Mouse (Mus musculus) ES-E14 (cell line): ENCODE data around the gene Uba1y. TPM values are rescaled to one million over a fixed set of nuclear protein-coding genes. Genes with fewer than 3 reads are reported as not detected.

Experiments used
- DNase-seq: peaks from one replicate; pipeline ENCODE4 v3.0.0-alpha.2; 2013; ENCODE audit warnings: low read depth, low spot score
- H3K27ac ChIP-seq: 2 replicates; pipeline ENCODE4 v1.5.1; 2012; ENCODE audit warnings: low read depth, mild to moderate bottlenecking, low read length, moderate library complexity, mixed read lengths; ENCODE audit not compliant: poor library complexity, insufficient read depth, severe bottlenecking
- H3K36me3 ChIP-seq: 2 replicates; pipeline ENCODE4 v1.6.1; 2012; ENCODE audit warnings: mild to moderate bottlenecking, low read length, moderate library complexity, mixed read lengths; ENCODE audit not compliant: control insufficient read depth, poor library complexity, insufficient read depth, severe bottlenecking
- H3K4me1 ChIP-seq, 2 experiments: fragments of 150-350 bp in 1 of 2; sonication (generic) in 1 of 2; 2 replicates each; pipeline ENCODE4 v1.6.1; 2012; ENCODE audit warnings: low read length in 2 of 2, mild to moderate bottlenecking in 1 of 2, mixed read lengths in 1 of 2; ENCODE audit not compliant: control insufficient read depth in 2 of 2, insufficient read depth in 2 of 2, poor library complexity in 1 of 2
- H3K4me3 ChIP-seq, 2 experiments: fragments of 150-350 bp in 1 of 2; sonication (generic) in 1 of 2; 2 replicates each; pipeline ENCODE4 v1.5.1; 2012; ENCODE audit warnings: low read length in 2 of 2, low read depth in 1 of 2, mild to moderate bottlenecking in 1 of 2, mixed read lengths in 1 of 2; ENCODE audit not compliant: insufficient read depth in 1 of 2, poor library complexity in 1 of 2, severe bottlenecking in 1 of 2
- H3K9ac ChIP-seq: 2 replicates; pipeline ENCODE4 v1.6.1; 2012; ENCODE audit warnings: low read depth, mild to moderate bottlenecking, low read length, mixed read lengths; ENCODE audit not compliant: poor library complexity, insufficient read depth, severe bottlenecking
- H3K9me3 ChIP-seq: fragments of 150-350 bp; sonication (generic); 2 replicates; pipeline ENCODE4 v1.6.1; 2012; ENCODE audit warnings: low read depth, mild to moderate bottlenecking, low read length; ENCODE audit not compliant: control insufficient read depth, insufficient read depth
- CHD2 ChIP-seq: IDR thresholded peaks from 2 replicates; pipeline ENCODE4 v1.6.1; 2014; ENCODE audit warnings: mild to moderate bottlenecking, low read depth, low read length, inconsistent platforms
- HCFC1 ChIP-seq: IDR thresholded peaks from 2 replicates; pipeline ENCODE4 v1.6.1; 2012; ENCODE audit warnings: low read length, inconsistent platforms, borderline replicate concordance; ENCODE audit not compliant: insufficient read depth
- MAFK ChIP-seq: IDR thresholded peaks from 2 replicates; pipeline ENCODE4 v1.6.1; 2014; ENCODE audit warnings: mild to moderate bottlenecking, low read depth, low read length, inconsistent platforms; ENCODE audit not compliant: insufficient read depth
- ZC3H11A ChIP-seq: IDR thresholded peaks from 2 replicates; pipeline ENCODE4 v1.6.1; 2012; ENCODE audit warnings: low read depth, mild to moderate bottlenecking, inconsistent platforms, low read length, borderline replicate concordance
- ZNF384 ChIP-seq: IDR thresholded peaks from 2 replicates; pipeline ENCODE4 v1.6.1; 2012; ENCODE audit warnings: low read depth, low read length, inconsistent platforms
- in situ Hi-C, 2 experiments: fragments of 600-800 bp; cut with MboI; formaldehyde crosslinking; loops; one replicate each; pipeline ENCODE4 v1.15.1; 2025; ENCODE audit warnings: low sequenced_read_pairs in 2 of 2, inconsistent platforms in 1 of 2; ENCODE audit not compliant: unreplicated experiment in 2 of 2
- total RNA-seq: library from RNA; depleted of rRNA; stranded (reverse); fragments of 300-350 nt; gene quantifications from 2 replicates; pipeline ENCODE4 v1.2.3, GENCODE M21; 2012; rRNA removed

The Uba1y gene
- total RNA-seq, 1 experiment, result 9.1 TPM

DNA sequence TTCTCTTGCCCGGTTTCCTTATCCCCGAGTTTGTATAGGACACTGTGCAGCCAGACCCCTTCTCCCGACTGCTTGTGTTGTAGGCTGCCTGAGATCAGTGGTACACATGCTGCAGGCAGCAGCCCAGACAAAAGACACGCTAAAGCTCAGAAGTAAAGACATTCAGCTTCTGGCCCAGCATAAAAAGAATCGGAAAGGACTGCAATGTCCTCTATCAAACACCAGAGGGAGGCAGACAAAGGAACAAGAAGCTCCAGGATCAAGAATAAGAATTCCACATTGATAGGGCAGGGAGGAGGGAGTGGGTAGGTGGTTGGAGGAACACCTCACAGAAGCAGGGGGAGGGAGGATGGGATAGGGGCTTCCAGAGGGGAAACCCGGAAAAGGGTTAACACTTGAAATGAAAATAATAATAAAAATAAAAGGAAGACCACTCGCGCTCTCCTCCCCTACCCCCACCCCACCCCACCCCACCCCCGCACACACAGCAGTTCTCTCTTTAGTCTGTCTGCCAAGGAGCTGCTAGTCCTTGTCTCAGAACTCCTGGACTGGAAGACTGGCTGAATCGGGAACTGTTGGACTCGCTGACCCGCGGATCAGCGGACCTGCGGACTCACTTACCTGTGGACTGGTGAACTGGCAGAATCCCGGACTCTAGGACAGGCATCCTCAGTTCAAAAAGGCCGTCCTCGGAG, 54.6 kb downstream of the Uba1y start:
- Histone ChIP-seq H3K9me3 (no peaks in the 10 kb centered on the region), H3K27ac (no peak overlapping the region), H3K4me1 (no peaks in the 10 kb centered on the region), H3K36me3 (no peaks in the 10 kb centered on the region), H3K9ac (no peak overlapping the region), H3K4me3 (no peak overlapping the region)
- in situ Hi-C loops, result no loop called here
- TF ChIP-seq MAFK (no peak), ZC3H11A (no peak), CHD2 (no peak), ZNF384 (no peak), HCFC1 (no peak)
- DNase-seq, result peak; percentile 12

Other genes starting within 250 kb of the Uba1y start
- 1.9 and 6.6 TPM in 2 replicates for gene Zfy1, start 21.2 kb upstream of the Uba1y start, total RNA-seq
- 0.21 and 2.0 TPM in 2 replicates for gene Kdm5d, start 79.1 kb downstream of the Uba1y start, total RNA-seq
- 53.2 and 65.9 TPM in 2 replicates for gene Eif2s3y, start 191.9 kb downstream of the Uba1y start, total RNA-seq